Mouse (Mus musculus) c-Kit-positive CD71-negative TER-119-negative erythroid progenitor cells, embryonic 14.5 days (primary cell): ENCODE data around the gene Acaca.
"Not testable (repeated sequence)": the region's sequence is repeated elsewhere in the genome, so short reads cannot be mapped to it uniquely, and the experiment has no call there.

Experiments
- DNase-seq: peaks from one replicate; pipeline ENCODE4 v3.0.0-alpha.2; 2013; ENCODE audit warnings: low read depth

The Acaca gene

DNA sequence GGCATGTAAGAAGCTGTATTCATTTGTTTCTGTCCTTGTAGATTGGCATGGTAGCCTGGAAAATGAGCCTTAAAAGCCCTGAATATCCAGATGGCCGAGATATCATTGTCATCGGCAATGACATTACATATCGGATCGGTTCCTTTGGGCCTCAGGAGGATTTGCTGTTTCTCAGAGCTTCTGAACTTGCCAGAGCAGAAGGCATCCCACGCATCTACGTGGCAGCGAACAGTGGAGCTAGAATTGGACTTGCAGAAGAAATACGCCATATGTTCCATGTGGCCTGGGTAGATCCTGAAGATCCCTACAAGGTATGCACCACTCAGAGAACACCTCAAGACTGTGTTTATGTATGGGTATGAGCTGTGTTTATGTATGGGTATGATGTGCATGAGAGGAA lies 208.8 kb downstream of the Acaca start:
- DNase-seq: not testable (repeated sequence)

DNA sequence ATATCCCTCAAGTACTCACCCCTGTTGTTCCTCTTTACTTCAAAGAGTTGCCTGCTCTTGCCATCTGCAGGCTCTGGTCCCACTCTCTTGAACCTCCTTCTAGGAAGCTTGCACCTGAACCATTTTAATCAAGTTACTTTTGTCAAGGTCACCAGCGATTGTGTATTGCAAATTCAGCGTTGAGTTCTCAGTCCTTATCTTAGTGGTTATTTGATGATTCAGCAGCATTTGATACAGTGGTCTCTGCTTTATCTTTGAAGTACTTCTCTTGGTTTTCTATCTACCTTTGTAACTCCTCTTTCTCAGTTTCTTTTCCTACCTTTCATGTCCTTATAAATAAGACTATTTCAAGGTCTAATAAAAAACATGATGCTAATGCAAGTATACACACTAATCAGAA lies 211.2 kb downstream of the Acaca start:
- no peak for DNase-seq

DNA sequence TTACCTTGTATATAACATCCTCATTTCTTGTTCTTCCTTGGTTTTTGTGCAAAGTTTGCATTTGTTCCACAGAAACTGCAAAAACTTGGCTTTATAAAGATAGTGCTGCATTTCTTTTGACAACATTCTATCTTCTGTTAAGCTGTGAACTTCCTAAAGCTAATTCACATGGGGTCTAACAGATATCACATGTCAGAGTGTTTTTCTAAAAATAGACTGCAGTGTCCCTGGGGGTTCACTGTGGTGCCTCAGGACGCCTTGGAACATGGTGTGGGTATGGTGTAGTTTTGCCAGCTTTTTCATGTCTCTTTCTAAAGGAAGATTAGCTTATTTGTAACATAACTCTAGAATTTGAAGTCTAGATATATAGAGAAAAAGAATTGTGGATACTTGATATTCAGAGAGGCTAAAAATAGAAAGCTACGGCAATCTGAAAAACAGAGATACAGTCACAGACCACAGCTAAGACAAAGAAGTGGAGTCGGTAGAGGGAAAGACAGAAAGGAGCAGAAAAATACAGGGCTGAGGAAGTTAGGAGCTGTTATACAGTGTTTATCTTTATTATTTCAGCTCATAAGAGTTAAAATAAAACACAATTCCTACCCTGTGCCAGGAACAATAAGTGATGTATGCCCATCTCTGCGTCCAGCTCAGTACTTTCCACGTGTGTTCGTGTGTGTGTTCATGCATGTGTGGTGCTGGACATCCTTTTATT lies 215.2 kb downstream of the Acaca start:
- no peak for DNase-seq

DNA sequence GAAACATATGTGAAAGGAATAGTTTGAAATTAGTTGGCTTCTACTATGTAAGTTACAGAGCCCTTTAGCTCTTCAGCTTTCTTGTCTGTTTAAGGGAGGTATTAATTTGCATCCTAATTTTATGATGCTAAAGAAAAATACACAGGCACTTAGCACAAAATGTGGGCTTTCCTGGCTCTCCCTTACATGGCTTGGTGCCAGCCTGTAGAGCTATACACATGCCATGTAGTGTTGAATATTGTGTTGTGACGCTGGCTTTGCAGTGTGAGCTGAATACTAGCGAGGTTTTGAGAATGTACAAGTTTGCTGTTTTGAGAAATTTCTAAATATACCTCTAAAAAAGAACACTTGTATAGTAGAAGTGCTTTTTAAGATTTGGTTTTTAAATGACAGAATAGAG lies 218.3 kb downstream of the Acaca start:
- DNase-seq: no peak

DNA sequence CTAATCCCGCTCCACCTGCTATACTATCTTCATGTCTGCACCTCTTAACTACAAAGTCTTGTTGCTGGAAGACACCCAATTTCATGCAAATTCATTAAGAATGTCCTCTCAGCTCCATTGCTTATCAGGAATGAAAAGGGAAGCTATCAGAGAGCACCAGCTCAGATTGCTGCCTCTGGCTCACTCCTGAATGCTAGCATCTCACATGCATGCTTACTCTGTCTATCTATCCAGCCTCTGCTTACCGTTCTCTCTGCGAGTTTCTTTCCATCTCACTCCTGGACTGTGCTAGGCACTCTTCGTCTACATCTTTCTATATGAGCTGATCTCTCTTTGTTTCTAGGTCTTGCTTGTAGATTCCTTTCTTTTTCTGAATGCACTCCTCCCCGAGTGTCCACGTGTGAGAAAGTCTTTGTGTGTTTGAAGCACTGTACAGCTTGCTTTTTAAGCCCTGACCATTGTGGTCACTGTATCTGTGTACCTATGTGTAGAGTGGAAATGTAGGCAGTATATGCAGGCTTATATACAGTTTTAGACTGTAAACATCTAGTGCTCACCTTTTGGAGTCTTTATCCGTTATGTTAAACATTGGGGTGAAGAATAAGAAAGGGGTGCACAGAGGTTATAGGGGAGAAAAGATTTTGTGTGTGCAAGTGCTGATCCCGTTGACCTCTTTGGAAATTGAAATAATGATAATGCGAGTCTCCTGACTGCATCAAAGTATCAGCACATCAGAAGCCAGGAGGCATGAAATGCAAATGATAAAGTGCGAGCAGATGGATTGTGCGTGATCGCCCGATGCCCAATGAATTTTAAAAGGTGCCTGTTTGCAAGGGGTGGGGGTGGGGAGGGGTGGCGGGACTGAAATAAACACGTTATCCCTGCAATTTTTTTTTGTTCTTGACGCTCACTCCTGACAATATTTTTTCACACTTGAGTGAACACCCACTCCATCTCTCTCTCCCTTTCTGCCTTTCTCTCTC lies 219.7 kb downstream of the Acaca start:
- no peak for DNase-seq

DNA sequence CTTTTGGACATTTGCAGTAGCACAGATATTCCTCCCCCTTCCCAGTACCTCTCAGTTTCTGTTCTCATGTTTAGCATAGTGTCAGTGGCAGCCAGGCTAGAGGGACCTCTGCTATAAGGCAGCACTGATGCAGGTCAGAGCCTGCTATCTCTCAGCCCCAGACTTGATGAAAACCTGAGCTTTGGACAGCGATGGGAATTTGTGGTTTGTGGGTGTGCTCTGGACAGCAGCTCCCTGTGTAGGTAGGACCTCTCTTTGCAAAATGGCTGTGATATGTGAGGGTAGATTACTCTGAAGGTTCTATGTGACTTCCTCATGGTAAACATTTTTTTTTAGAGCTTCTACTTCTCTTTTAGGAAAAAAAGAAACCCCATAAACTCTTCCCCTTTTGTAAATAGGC lies 221.7 kb downstream of the Acaca start:
- peak; percentile 22 for DNase-seq

DNA sequence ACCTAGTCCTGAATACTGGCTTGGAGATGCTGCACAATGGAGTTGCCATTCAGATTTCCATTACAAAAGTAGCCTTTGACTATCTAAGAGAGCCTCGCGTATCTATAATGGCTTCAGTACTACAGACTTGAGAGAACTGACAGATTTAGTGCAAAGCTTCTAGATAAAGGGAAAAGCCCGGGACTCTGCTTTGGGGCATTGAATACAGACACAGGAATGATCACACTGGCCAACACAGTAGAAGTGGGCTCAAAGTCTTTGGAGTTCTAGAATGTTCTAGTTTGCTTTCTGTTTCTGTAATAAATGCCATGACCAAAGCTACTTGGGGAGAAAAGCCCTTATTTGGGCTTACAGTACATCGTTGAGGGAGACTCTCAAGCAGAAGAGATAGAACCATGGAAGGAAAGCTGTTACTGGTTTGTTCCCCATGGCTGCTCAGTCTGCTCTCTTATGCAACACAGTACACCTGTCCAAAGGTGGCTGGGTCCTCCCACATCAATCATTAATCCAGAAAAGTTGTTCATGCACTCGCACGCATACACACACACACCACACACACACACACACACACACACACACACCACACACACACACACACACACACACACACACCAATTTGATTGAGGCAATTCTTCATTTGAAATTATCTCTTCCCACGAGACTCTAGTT lies 223.7 kb downstream of the Acaca start:
- DNase-seq: no peak

DNA sequence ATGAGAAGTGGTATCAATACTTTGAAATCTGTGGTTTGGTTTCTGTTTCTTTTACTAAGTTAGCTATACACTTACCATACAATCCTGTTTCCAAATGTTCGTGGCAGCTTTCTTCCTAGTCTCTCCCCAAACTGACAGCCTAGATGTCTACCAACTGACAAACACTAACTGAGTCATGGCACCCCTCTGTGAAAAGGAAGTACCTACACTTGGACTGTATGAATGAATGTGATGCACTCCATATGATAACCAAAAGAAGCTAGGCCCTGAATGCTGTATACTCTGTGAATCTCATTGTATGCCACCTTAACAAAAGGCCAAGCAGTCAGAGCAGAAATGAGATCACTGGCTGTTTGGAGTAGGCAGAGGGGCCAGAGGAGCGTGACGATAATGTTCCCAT lies 227.8 kb downstream of the Acaca start:
- no peak for DNase-seq

DNA sequence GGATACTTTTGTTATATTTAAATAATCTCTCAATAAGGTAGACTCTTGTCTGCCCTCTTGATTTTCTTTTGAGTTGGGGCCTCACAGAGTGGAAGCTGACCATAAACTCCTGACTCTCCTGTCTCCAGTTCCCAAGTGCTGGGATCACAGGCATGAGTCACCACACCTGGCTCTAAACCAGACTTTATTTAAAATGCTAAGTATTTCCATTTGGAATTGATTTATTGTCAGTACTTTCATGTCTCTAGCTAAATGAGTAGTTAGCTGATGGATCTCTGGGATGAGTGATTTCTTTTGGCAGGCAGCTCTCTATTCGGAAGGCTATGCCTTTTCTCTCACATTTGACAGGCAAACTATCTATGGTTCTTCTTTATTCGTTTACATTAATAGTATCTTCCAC lies 228.3 kb downstream of the Acaca start:
- DNase-seq: no peak

DNA sequence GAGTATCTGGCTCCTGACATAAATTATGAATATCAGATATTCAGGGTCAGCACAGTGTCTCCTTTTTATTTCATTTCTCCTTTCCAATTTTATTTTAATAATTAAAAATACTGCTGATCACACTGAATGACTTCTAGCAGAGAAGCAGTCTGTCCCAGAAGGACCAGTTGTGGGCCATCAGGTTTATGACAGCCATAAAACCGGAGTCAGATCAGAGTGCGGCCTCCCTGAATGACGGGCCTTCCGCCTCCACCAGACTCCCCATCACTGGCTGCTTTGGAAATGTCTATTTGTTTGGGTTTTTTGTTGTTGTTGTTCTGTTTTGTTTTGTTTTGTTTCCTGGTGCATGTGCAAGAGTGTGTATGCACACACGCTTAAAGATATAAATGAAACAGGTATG lies 232.1 kb downstream of the Acaca start:
- DNase-seq: no peak

DNA sequence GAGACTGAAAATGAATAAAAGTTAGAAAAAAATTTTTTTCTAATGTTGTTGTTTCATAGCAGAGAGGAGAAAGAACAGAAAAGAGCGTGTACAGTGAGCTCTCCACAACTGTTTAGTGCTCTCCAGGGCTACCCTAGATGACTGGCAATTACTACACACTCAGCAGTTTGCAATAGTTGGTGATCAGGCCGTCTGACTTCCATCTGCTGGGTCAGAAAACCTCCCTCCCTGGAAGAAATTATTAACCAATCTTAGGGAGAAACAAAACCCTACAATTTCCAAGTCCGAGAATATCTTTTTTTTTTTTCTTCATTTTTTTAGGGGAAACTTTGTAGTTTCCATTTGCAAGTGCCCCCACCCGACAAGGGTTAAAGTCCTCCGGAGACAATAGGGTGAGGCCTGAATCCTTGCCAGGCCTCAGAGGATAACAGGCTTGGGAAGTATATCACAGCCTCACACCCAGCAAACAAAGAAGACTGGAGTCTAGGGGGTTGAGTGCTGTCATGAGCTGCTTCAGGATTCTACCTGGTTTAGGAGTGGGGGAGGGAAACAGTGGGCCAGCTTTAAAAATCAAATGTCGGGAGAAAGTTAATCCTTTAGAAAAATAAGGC lies 233.3 kb downstream of the Acaca start:
- DNase-seq: no peak

DNA sequence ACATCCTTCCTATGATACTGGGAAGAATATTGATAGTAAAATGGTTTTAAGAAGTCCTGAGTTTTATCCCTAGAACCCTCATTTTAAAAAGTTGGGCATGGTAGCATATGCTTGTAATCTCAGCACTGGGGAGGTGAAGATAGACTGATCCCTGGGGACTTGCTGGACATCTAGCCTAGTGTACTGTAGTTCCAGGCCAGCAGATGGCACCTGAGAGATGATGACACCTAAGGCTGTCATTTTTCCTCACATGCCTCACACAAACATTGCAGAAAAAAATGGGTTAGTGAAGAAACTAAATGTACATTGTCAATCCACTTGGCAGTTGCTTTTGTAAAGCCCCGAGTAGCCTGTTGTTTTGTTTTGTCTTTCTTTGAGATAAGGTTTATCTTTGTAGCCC lies 235.8 kb downstream of the Acaca start:
- DNase-seq: no peak

DNA sequence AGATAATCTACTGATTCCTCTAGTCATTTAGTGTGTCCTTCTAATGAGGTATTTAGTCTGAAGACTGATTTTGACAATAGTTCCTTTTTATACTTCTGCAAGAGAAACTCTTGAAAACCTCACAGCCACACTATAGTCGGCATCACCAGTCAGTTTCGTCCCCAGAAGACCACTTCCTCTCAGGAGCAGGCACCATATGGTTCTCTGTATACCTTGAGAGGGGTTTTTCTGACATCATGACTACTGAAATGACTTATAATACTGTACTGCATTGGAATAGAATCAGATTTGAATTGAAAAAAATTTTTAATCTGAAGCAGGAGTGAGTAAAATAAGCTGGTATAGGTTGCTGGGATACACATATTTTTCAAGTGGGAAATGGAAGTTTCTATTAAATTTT lies 239.4 kb downstream of the Acaca start:
- no peak for DNase-seq

DNA sequence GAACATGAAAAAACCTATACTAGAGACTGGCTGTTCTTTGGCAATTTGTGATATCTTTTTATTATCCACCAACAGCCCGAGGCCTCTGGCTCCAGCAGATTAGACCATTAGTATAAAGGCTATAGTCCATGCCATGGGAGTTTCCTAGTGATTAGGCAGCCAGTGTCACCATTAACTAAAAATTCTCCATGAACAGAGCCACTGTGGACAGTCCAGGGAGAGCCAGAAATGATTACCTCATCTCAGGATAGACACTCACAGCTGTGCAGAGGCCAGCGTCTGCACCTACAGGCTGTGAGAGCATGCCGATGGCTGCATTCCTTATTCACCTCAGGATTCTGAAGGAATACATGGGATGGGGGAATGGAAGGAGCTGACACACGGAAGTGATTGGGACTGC lies 243.7 kb downstream of the Acaca start:
- DNase-seq: no peak

DNA sequence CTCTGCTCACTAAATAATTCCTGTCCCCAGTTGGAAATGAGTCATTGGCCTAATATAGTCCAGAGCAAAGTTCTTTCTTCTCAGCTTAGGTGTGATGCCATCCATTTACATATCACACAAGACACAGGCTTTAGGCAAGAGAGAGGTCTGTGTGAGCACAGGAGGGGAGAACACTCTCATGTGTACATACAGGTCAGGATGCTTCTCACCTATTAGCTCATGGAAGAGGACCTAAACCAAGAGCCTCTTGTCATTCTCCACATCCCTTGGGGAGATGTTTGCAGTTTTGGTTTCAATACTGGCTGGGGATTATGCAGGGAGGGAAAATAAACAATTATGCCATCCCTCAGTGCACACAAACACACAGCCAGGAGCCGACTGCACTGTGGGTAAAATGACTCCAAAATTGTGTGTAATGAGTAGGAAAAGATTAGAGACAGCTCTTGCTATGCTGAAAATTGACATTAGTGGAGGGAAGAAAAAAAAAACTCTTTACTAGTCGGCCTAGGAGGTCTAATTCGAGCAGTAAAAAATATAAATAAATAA lies 246.6 kb downstream of the Acaca start:
- no peak for DNase-seq

DNA sequence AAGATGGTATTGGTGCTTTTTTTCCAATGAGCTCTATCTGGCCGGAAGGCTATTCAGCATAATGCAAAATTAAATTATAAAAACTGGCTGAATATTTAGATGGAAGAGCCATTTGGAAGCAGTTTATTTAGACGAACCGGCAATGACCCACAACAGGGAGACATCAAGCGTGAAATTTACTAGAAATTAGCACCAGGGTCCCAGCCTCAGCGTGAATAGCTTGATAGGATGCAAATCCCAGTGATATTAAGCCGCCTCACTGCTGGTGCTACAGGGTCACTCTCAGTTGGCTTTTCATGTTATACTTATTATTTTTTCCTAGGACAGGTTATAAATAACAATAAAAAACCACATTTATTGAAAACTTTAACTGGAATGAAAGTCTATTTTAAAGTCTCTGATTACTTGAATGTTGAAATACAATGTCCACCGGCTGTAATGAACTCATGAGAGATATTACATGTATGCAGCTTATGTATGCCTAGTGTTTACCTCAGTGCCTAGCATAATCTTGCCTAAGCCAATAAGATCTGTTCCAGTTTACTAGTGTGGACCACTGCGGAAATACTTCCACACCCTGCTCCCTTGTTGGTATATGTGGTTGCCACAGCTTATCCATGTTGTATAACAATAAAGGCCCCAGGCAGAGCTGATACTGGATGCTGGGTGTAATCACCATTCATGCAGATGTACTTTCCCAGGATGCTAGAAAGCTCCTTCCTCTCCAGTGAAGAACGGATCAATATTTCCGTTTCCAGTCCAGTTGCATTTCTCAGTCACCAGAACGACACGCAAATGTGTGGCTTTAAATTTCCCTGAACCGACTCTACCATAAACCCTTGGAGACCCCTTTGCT lies 247.3 kb downstream of the Acaca start:
- DNase-seq: no peak

DNA sequence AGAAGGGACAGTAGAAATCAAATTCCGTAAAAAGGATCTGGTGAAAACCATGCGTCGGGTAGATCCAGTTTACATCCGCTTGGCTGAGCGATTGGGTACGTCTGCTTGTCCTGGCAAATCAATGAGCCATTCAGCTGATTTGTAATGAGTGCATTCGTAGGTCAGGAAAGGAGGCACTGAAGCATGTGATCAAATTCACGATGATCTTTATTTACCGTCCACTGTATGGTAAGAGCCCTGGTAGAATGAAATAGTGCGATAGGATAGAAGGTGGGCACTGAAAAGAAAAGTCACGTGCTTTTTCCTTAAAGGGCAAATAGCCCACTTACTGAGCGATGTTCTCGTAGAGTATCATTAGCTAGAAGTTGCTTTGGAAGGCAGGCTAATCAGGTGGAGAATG lies 253.0 kb downstream of the Acaca start:
- no peak for DNase-seq

DNA sequence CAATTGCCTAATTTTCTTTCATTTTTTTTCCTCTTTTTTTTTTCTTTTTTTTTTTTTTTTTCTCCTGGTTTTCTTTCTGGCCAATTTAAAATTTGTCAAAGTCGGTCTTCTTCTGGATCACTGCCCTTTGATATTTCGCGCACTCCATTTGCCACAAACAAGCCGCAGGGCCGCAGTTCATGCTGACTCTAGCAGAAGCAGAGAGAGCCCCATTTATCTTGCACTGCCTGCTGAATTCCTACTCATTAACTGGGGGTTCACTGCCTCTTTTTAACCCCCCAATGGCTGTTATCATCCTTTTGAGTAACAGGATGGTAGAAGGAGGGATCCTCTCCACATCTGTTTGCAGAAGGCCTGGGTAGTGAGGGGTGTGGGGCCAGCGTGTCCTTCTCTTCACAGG lies 254.4 kb downstream of the Acaca start:
- DNase-seq: no peak

DNA sequence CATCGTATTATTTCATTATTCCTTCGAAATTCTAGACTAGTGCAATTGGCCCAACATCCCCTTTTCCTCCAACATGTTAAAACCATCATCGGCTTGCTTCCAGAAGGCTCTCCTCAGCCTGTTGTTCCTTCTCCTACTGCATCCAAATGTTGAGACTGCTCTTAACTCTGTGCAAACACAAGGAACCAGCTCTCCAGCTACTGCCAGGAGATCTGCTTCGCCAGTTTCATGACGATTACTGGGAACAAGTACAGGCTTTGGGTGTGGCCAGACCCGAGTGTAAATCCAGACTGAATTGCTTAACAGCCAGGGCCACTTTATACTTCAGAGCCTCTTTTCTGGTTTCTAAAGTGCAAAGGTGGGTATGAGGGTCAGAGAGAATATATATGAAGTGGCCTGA lies 259.9 kb downstream of the Acaca start:
- no peak for DNase-seq

DNA sequence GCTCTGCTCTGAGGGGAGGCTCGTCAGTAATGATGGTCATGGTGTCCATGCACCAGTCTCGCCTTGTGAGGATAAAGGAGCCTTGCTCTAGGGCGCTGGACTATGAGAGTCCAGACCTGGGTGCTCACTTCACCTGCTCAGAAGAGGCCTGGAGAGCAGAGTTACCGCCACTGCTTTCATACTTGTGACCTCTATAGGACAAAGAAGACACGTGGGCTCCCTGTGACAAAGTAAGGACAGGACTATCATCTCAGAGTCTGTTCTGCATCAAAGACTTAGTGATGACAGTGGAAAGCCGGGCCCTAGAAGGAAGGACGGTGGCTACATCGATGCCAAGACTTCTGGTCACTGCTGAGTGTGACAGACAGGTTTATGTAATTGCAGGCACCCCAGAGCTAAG lies 261.7 kb downstream of the Acaca start:
- DNase-seq: no peak

DNA sequence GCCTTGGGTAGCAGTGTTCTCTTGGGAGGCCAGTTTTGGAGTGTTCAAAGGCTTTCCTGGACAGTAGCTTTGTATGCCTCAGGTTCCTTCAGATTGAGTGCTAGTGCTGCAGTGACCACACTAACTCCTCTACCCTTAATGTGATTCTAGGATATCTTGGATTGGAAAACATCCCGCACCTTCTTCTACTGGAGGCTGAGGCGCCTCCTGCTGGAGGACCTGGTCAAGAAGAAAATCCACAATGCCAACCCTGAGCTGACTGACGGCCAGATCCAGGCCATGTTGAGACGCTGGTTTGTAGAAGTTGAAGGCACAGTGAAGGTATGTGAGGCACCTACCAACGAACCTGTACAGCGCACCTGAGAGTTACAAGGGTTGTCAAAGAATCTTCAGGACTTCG lies 262.6 kb downstream of the Acaca start:
- DNase-seq: not testable (repeated sequence)
